Mouse (Mus musculus): ENCODE measurements around the gene Npas2. TPM values are rescaled to one million over a fixed set of nuclear protein-coding genes. Genes with fewer than 3 reads are reported as not detected.

Npas2 gene
- polyA plus RNA-seq, 1 experiment from 2014 or later, result 0.73 TPM

DNA sequence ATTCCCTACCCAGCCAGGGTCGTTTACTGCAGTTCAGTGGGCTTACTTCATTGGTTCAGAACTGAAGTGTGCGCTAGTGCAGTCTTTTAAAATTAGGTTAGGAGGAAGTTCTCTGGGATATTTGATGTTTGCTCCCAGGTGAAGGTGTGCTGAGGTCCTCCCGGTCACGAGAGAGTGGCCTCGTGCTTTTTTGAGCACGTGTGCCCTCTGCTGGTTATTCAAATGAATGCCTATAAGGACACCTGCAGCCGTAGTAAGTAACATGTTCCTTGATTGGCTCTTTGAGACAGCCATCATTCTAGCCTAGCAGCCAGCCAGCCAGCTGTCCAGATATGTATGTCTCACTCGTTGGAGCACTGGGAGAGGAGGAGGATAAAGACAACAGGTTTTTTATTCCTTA, 147.1 kb downstream of the Npas2 start:
- 19% methylated on average over 8 of the region's 8 CpGs for WGBS
- Histone ChIP-seq H3K9me3 (no peaks in the 10 kb centered on the region), H3K4me2 (no peak overlapping the region), H3K36me3 (no peaks in the 10 kb centered on the region), H3K9ac (no peak overlapping the region), H3K27ac (no peak overlapping the region), H3K4me3 (no peak overlapping the region), H3K27me3 (peaks cover 52% of the 10 kb centered on the region), H3K4me1 (peaks cover 5% of the 10 kb centered on the region)
- no peak for ATAC-seq (ENCODE audit: insufficient number of reproducible peaks, insufficient read depth, low FRiP score, low TSS enrichment, low read depth)

DNA sequence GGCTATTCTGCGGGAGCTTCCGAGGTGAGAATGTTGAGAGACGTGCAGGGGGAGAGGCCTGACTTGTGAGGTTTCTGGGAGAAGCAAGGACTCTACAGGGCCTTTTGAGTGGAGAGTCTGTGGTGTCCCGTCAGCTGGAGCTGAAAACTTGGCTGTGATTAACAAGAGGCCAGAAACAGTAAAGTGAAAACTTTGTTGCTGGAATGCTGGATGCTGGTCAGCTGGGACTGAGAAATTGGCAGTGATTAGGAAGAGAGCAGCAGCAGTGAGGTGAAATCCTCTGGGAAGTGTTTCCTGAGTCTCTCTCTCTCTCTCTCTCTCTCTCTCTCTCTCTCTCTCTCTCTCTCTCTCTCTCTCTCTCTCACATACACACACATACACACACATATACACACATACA, 148.3 kb downstream of the Npas2 start:
- Histone ChIP-seq H3K9me3 (no peaks in the 10 kb centered on the region), H3K27me3 (peaks cover 43% of the 10 kb centered on the region), H3K27ac (no peak overlapping the region), H3K4me3 (no peak overlapping the region), H3K36me3 (no peaks in the 10 kb centered on the region), H3K4me2 (no peak overlapping the region), H3K4me1 (no peaks in the 10 kb centered on the region), H3K9ac (no peak overlapping the region)
- WGBS, result 84% methylated on average over 4 of the region's 4 CpGs
- ATAC-seq (ENCODE audit: insufficient number of reproducible peaks, insufficient read depth, low FRiP score, low TSS enrichment, low read depth), result no peak

DNA sequence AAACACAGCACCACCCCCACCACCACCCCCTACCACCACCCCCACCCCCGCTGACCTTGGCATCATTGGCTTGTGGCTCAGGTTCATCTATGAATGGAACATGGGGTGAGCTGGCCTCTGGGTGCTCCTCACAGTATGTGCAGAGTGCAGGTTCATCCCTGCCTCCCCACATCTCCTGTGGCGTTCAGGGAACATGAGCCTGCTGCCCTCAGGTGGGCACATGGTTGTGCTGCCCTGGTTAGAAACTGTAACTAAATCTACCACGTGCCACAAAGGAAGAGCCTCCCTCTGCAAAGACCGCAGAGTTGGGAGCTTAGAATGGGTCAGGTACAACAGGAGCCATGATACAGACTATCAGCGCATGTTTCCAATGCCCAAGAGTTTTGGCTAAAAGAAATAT, 149.7 kb downstream of the Npas2 start:
- ATAC-seq (ENCODE audit: insufficient number of reproducible peaks, insufficient read depth, low FRiP score, low TSS enrichment, low read depth), result no peak
- no peaks in the 10 kb centered on the region for H3K36me3 ChIP-seq
- H3K4me3 ChIP-seq, result no peak overlapping the region
- H3K4me1 ChIP-seq, result no peaks in the 10 kb centered on the region
- peaks cover 34% of the 10 kb centered on the region for H3K27me3 ChIP-seq
- no peak overlapping the region for H3K9ac ChIP-seq
- no peak overlapping the region for H3K4me2 ChIP-seq
- 70% methylated on average over 5 of the region's 5 CpGs for WGBS
- H3K27ac ChIP-seq, result no peak overlapping the region
- H3K9me3 ChIP-seq, result no peaks in the 10 kb centered on the region

DNA sequence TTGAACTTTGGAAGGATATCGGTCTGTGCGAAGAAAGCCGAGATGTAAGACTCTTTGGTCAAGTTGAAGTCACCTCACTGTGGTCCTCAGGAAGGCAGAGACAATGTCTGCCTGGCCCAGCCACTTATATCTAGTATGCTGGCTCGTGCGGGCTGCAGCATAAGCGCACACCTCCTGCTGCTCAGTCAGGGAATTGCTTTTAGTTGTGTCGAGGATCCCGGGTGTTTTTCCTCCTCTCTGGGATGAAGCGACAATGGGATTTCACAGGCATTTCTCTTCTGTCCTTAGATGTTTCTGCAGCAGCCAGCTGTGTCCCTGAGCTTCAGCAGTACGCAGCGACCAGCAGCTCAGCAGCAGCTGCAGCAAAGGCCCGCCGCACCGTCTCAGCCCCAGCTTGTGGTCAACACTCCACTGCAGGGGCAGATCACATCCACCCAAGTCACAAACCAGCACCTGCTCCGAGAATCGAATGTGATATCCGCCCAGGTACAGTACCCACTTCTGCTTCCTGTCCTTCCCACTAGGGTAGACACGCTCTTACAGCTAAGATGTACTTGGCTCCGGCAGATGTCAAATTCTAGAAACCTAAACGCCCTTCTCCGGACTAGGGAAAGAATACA, 151.6 kb downstream of the Npas2 start:
- Histone ChIP-seq H3K9me3 (no peaks in the 10 kb centered on the region), H3K4me1 (peaks cover 6% of the 10 kb centered on the region; the same call in 1 of the 2 replicates), H3K9ac (no peak overlapping the region), H3K27ac (no peak overlapping the region), H3K36me3 (no peaks in the 10 kb centered on the region), H3K4me2 (no peak overlapping the region), H3K4me3 (no peak overlapping the region), H3K27me3 (peaks cover 18% of the 10 kb centered on the region; the same call in 1 of the 2 replicates)
- ATAC-seq (ENCODE audit: insufficient number of reproducible peaks, insufficient read depth, low FRiP score, low TSS enrichment, low read depth), result no peak
- WGBS, result 67% methylated on average over 21 of the region's 21 CpGs

DNA sequence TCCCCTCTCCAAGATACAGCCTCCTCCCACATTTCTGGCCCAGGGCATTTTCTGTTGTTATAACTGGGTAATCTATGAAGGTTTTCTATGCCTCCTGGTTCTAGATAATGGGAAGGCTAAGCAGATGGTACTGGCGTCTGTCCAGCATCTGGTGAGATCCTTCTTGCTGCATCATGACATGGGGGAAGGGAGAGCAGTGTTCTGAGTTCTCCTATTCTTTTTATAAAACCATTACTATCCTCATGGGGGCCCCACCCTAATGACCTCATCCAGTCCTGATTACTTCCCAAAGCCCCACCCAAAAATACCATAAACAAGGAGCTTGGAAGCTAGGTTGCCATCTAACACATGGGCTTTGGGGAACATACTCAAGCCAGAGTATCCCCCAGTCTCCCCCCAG, 155.5 kb downstream of the Npas2 start:
- peaks cover 10% of the 10 kb centered on the region; the same call in 1 of the 2 replicates for H3K27me3 ChIP-seq
- H3K36me3 ChIP-seq, result no peaks in the 10 kb centered on the region
- H3K4me3 ChIP-seq, result no peak overlapping the region
- WGBS, result 73% methylated on average over 1 of the region's 1 CpGs
- no peak overlapping the region for H3K9ac ChIP-seq
- peaks cover 6% of the 10 kb centered on the region; the same call in 1 of the 2 replicates for H3K4me1 ChIP-seq
- H3K27ac ChIP-seq, result no peak overlapping the region
- H3K9me3 ChIP-seq, result no peaks in the 10 kb centered on the region
- no peak overlapping the region for H3K4me2 ChIP-seq
- ATAC-seq (ENCODE audit: insufficient number of reproducible peaks, insufficient read depth, low FRiP score, low TSS enrichment, low read depth), result no peak

DNA sequence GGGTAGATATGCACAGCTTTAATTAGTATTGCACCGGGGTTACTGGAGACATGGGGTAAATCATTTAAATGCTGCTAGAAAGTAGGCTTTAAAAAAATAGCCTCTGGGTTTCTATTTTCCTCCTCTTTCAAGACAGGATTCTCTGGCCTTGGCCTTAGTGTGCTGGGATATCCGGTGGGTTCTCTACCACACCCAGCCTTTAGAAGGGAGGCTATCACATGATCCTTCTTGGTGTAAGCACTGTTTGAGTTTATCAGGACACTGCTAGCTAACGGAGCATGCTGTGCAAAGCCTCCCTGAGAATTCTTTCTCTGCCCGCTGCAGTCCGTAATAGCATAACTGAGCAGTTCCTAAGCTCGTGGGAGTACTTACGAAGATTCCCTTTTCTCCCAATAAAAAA, 155.9 kb downstream of the Npas2 start:
- H3K36me3 ChIP-seq, result no peaks in the 10 kb centered on the region
- no peak overlapping the region for H3K4me2 ChIP-seq
- no peaks in the 10 kb centered on the region for H3K9me3 ChIP-seq
- H3K27ac ChIP-seq, result no peak overlapping the region
- ATAC-seq (ENCODE audit: insufficient number of reproducible peaks, insufficient read depth, low FRiP score, low TSS enrichment, low read depth), result no peak
- peaks cover 6% of the 10 kb centered on the region; the same call in 1 of the 2 replicates for H3K4me1 ChIP-seq
- no peak overlapping the region for H3K4me3 ChIP-seq
- H3K9ac ChIP-seq, result no peak overlapping the region
- 83% methylated on average over 7 of the region's 7 CpGs for WGBS
- peaks cover 10% of the 10 kb centered on the region; the same call in 1 of the 2 replicates for H3K27me3 ChIP-seq

DNA sequence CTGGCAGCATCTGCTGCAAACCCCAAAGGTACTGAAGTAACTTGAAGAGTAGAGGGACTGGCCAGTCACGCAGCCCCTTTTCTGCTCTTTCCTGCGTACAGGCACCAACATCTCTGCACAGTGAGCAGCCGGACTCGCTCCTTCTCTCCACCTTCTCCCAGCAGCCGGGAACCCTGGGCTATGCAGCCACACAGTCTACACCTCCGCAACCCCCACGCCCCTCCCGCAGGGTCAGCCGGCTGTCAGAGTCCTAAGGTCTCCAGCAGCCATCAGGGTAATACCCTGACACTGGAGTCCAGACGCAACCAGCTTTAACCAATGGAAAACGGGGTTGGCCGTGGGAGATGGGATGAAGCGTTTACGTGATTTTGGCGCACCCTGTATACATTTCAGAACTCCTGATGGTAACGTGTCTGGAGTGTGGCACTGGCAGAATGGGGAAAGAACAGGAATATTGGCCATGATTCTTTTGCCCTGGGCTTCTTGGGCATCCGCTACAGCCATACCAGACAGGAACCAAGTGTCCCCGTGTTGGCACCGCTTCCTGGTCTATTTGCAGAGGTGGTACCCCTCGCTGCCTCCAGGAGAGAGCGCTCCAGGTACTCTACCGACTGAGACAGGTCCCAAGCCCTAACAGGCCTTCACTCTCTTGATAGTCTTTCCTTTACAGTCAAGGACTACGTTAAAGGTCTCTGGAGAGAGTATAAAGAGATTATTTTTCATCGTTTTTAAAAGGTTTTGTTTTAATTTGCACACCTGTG, 168.4 kb downstream of the Npas2 start:
- WGBS, result 31% methylated on average over 24 of the region's 24 CpGs
- Histone ChIP-seq H3K9ac (peak overlapping the region; percentile 41), H3K27ac (no peak overlapping the region), H3K36me3 (no peaks in the 10 kb centered on the region), H3K9me3 (0 out of 2 replicates have a peak, but pooled peaks cover 6% of the 10 kb centered on the region), H3K4me3 (peak overlapping the region; percentile 30), H3K27me3 (peaks cover 34% of the 10 kb centered on the region), H3K4me1 (peaks cover 25% of the 10 kb centered on the region), H3K4me2 (peak overlapping the region; percentile 52)
- ATAC-seq (ENCODE audit: insufficient number of reproducible peaks, insufficient read depth, low FRiP score, low TSS enrichment, low read depth), result no peak

DNA sequence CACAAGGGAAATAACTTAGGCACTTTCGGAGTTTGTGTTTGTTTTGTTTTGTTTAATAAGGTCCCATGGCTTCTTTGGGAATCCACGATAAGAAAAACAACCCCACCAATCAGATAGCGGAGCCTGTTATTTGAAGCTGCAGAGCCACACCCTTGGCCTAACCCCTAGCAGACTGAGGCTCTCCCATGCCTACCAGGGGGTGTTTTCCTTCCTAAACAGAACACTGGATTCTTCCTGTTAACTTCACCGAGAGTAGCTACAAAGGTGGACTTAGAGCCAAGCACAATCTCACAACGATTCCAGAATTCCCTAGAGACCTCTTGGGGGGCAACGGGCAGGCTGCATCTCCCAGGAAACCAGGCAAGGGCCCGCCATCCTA, 169.0 kb downstream of the Npas2 start:
- 0 out of 2 replicates have a peak, but pooled peaks cover 6% of the 10 kb centered on the region for H3K9me3 ChIP-seq
- 46% methylated on average over 7 of the region's 7 CpGs for WGBS
- ATAC-seq (ENCODE audit: insufficient number of reproducible peaks, insufficient read depth, low FRiP score, low TSS enrichment, low read depth), result no peak
- no peak overlapping the region for H3K4me3 ChIP-seq
- H3K27me3 ChIP-seq, result peaks cover 34% of the 10 kb centered on the region
- no peaks in the 10 kb centered on the region for H3K36me3 ChIP-seq
- no peak overlapping the region for H3K9ac ChIP-seq
- peaks cover 28% of the 10 kb centered on the region for H3K4me1 ChIP-seq
- H3K4me2 ChIP-seq, result 0 out of 2 replicates have a peak overlapping the region, but pooled peaks have one; percentile 52
- no peak overlapping the region for H3K27ac ChIP-seq

DNA sequence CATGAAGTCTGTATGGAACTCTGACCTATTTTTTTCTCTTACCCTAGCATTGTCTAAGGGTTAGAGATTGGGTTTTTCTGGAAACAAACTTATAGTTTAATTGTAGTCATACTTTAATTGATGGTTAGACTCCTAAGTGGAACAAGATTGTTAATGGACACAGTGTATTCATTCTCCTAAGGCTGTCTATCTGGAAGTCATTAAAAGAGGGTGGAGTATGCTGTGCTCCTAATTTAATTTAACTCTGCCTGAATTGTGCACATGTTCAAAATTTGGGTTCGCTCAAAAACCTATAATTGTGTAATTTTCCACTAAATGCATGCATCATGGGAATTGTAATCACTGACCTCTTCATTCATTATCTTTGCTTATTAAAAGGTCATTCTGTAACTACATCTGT, 172.0 kb downstream of the Npas2 start:
- peaks cover 21% of the 10 kb centered on the region for H3K27me3 ChIP-seq
- H3K27ac ChIP-seq, result 0 out of 2 replicates have a peak overlapping the region, but pooled peaks have one; percentile 51
- H3K9me3 ChIP-seq, result no peaks in the 10 kb centered on the region
- peaks cover 15% of the 10 kb centered on the region for H3K36me3 ChIP-seq
- H3K4me3 ChIP-seq, result no peak overlapping the region
- WGBS, result 28% methylated on average over 1 of the region's 1 CpGs
- no peak for ATAC-seq (ENCODE audit: insufficient number of reproducible peaks, insufficient read depth, low FRiP score, low TSS enrichment, low read depth)
- peaks cover 38% of the 10 kb centered on the region for H3K4me1 ChIP-seq
- H3K9ac ChIP-seq, result no peak overlapping the region
- H3K4me2 ChIP-seq, result no peak overlapping the region

DNA sequence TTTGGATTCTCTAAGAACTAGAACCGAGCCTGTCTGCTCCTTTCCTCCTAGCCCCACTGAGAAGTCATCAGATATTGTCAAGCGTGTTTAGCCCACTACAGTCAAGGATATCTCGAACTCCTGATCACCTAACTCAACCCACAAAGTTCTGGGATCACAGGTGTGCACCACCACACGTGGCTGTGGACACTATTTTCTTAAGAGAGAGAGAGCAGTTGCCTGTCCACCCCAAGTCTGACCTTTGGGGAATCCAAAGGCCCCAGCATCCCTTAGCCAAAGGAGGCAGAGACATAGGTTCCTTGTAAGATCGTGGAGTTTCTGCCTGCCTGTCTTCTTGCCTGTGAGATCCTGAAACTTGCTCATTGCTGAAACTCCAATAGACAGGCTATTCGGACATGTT, 173.5 kb downstream of the Npas2 start:
- Histone ChIP-seq H3K9ac (peak overlapping the region; percentile 97), H3K4me2 (peak overlapping the region; percentile 85), H3K27ac (peak overlapping the region; percentile 92), H3K27me3 (peaks cover 7% of the 10 kb centered on the region), H3K36me3 (peaks cover 30% of the 10 kb centered on the region), H3K4me1 (peaks cover 31% of the 10 kb centered on the region), H3K9me3 (no peaks in the 10 kb centered on the region), H3K4me3 (peak overlapping the region; percentile 91)
- no peak for ATAC-seq (ENCODE audit: insufficient number of reproducible peaks, insufficient read depth, low FRiP score, low TSS enrichment, low read depth)
- WGBS, result 21% methylated on average over 6 of the region's 6 CpGs

DNA sequence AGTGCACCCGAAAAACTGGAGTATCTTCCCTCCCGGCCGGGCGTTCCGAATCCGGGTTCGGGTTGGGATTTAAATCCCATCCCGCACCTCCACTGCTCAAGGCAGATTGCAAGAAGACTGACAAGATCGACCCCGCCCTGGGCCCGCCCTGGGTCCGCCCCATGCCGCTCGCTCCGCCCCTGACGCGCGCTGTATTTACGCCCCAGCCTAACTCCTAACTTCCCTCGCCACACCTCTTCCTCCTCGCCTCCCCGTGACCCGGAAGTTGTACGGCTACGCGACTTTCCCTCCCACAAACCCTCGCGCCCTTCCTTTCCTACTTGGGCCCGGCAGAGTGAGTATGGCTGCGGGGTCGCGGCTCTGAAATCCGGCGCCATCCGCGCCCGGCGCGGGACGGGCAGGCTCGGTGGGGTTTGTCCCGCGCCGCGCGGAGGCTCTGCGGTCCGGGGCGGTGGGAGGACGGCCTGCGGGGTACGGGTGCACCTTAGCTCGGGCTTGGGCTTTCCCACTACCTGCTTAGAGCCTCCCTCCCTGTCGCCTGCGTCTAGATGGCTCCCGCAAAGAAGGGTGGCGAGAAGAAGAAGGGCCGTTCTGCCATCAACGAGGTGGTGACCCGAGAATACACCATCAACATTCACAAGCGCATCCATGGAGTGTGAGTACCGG, 174.2 kb downstream of the Npas2 start, which contains the start of gene Rpl31:
Gene Rpl31 (plus strand): TSS at position 242 of the 666 bp plus-strand sequence.
- no peaks in the 10 kb centered on the region for H3K9me3 ChIP-seq
- H3K4me1 ChIP-seq, result peaks cover 24% of the 10 kb centered on the region
- peak within 1 kb of the TSS; percentile 91 for H3K4me3 ChIP-seq
- peaks cover 37% of the 10 kb centered on the region for H3K36me3 ChIP-seq
- peak within 1 kb of the TSS; percentile 92 for H3K27ac ChIP-seq
- peak within 1 kb of the TSS; percentile 85 for H3K4me2 ChIP-seq
- ATAC-seq (ENCODE audit: insufficient number of reproducible peaks, insufficient read depth, low FRiP score, low TSS enrichment, low read depth), result peak; percentile 97
- H3K27me3 ChIP-seq, result no peaks in the 10 kb centered on the region
- peak within 1 kb of the TSS; percentile 97 for H3K9ac ChIP-seq
- WGBS, result under 1% methylated on average over 62 of the region's 62 CpGs
